Mouse (Mus musculus) heart, adult 2 months (tissue): ENCODE measurements at regions not wholly inside any gene's neighbourhood (a gene's known extent, or its start where the extent isn't known, plus 50 kb on each side); places are given as distances from the start of the nearest gene placed in this dataset.
A peak's percentile ranks its signal among the peaks of the same experiment; 100 is the strongest.

ENCODE experiments used
- DNase-seq, 2 experiments: peaks; one replicate each; pipeline ENCODE4 v3.0.0; 2021
- H3K27ac ChIP-seq: fragments of 200-600 bp; 2 replicates; pipeline ENCODE4 v1.8.1; 2022
- H3K27me3 ChIP-seq: fragments of 200-500 bp; 2 replicates; pipeline ENCODE4 v1.6.1; 2012; ENCODE audit warnings: mild to moderate bottlenecking, low read length, inconsistent platforms, mixed read lengths; ENCODE audit not compliant: control insufficient read depth, insufficient read depth
- H3K36me3 ChIP-seq: fragments of 200-500 bp; 2 replicates; pipeline ENCODE4 v1.6.1; 2012; ENCODE audit warnings: low read length, inconsistent platforms; ENCODE audit not compliant: control insufficient read depth, insufficient read depth
- H3K4me1 ChIP-seq: fragments of 200-500 bp; 2 replicates; pipeline ENCODE4 v1.6.1; 2011; ENCODE audit warnings: low read length; ENCODE audit not compliant: control insufficient read depth, insufficient read depth
- H3K4me3 ChIP-seq: fragments of 200-600 bp; 2 replicates; pipeline ENCODE4 v1.8.1; 2022
- H3K79me2 ChIP-seq: fragments of 200-500 bp; replicated peaks from 2 replicates; pipeline ENCODE4 v1.6.1; 2012; ENCODE audit warnings: mild to moderate bottlenecking, inconsistent platforms, low read length, moderate library complexity, mixed read lengths; ENCODE audit not compliant: control insufficient read depth, insufficient read depth
- H3K9ac ChIP-seq: fragments of 200-500 bp; 2 replicates; pipeline ENCODE4 v1.6.1; 2012; ENCODE audit warnings: low read depth, mild to moderate bottlenecking, control low read depth, inconsistent platforms, low read length, mixed read lengths
- CTCF ChIP-seq: fragments of 200-600 bp; IDR thresholded peaks from 2 replicates; pipeline ENCODE4 v1.8.1; 2022; ENCODE audit warnings: antibody characterized with exemption, mild to moderate bottlenecking, moderate library complexity
- EP300 ChIP-seq: fragments of 200-500 bp; IDR thresholded peaks from 2 replicates; pipeline ENCODE4 v1.6.1; 2011; ENCODE audit warnings: low read depth, low read length, control low read depth; ENCODE audit not compliant: insufficient read depth
- POLR2A ChIP-seq: fragments of 200-500 bp; IDR thresholded peaks from 2 replicates; pipeline ENCODE4 v1.6.1; 2011; ENCODE audit warnings: mild to moderate bottlenecking, low read depth, low read length, control low read depth; ENCODE audit not compliant: insufficient read depth
- WGBS: fragments of 180-500 bp; shearing (Covaris S2); methylation state at CpG from one replicate; pipeline ENCODE4 v1.1.7; 2018; 5-methylcytosine and 5-hydroxymethylcytosine counted together
- intact Hi-C: fragments of 180-260 bp; cut with DNase I; formaldehyde crosslinking; loops from one replicate; pipeline ENCODE4 v1.15.1; 2025

DNA sequence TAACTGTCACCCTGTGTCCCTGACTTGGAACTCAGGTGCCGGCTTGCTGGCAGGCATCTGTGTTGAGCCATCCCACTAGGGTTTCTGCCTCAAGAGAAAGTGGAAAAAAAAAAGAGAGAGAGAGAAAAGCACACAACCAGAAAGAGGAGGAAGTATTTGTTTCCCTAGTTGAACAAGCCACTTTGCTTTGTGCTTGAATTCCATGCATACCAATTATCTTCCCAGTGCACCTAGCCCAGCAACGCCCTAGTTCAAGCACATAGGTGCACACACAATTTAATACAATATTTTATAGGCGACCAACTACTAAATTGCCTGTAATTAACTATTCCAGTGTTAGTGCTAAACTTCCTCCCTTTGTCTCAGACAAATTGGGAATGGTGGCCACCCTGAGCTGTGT lies 230.3 kb downstream of the Ccdc91 start:
- no peak for DNase-seq
- intact Hi-C loops: no loop called here
- H3K27me3 ChIP-seq: no peaks in the 10 kb centered on the region
- no peaks in the 10 kb centered on the region for H3K36me3 ChIP-seq
- WGBS: 64% methylated on average over 3 of the region's 3 CpGs
- no peaks in the 10 kb centered on the region for H3K4me1 ChIP-seq
- no peaks in the 10 kb centered on the region for H3K79me2 ChIP-seq
- H3K4me3 ChIP-seq: no peak overlapping the region
- H3K27ac ChIP-seq: no peak overlapping the region
- H3K9ac ChIP-seq: no peak overlapping the region
- TF ChIP-seq POLR2A (no peak), EP300 (no peak), CTCF (no peak)

DNA sequence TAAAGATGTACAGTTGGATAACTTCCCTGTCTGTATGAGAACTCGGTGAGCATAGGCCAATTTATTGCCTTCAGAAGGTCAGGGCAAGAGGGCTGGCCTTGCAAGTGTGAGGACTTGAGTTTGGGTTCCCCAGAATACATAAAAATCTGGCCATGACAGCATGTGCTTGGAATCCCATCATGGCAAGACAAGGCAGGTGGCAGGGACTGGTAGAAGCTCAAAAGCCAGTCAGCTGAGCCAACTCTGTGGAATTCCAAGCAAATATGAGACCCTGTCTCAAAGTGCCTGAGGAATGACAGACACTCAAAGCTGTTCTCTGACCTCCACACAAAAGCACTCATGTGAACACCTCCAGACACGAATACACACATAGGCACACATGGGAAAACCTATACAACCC lies 231.1 kb downstream of the Ccdc91 start:
- H3K4me3 ChIP-seq: no peak overlapping the region
- no peak for DNase-seq
- TF ChIP-seq POLR2A (no peak), CTCF (no peak), EP300 (no peak)
- H3K9ac ChIP-seq: no peak overlapping the region
- no peaks in the 10 kb centered on the region for H3K27me3 ChIP-seq
- no peaks in the 10 kb centered on the region for H3K4me1 ChIP-seq
- H3K79me2 ChIP-seq: no peaks in the 10 kb centered on the region
- H3K27ac ChIP-seq: no peak overlapping the region
- intact Hi-C loops: no loop called here
- 67% methylated on average over 2 of the region's 2 CpGs for WGBS
- H3K36me3 ChIP-seq: no peaks in the 10 kb centered on the region

DNA sequence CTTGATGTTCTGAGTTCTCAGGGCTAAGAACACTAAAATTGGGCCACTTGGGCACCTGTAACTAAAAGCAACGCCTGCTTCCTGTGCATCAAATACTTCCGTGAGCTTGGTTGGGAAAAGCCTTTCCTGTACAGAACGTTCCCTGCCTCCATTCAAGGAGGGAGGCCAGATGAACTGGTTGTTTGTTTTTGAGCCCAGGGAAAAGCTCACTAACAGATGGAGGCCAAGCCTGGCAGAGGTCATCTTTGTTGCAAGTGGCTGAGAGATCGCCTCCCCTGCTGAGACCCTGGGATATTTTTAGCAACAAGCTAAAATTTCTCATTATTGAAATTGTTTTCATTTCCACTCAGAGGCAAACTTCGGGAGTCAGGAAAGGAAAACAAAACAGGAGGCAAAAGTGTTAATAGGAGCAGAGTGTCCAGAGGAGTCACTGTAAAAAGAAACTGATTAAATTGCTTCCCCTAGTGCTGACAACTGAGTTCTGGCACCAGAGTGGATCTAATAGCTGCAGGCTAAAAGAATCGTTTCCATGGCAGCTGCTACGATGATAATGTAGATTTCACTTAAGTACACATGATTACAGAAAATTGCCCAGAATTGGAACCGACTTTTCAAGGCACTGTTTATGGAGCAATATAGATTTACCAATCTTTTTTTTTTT lies 242.6 kb downstream of the Ccdc91 start:
- TF ChIP-seq POLR2A (0 out of 2 replicates have a peak, but pooled peaks have one; percentile 22), CTCF (0 out of 2 replicates have a peak, but pooled peaks have one; percentile 3), EP300 (peak; percentile 61; the same call in 1 of the 2 replicates)
- peak; percentile 36 to 41 for DNase-seq
- Histone ChIP-seq H3K36me3 (no peaks in the 10 kb centered on the region), H3K9ac (no peak overlapping the region), H3K4me3 (no peak overlapping the region), H3K27ac (peak overlapping the region; percentile 61), H3K4me1 (peaks cover 4% of the 10 kb centered on the region; the same call in 1 of the 2 replicates), H3K27me3 (no peaks in the 10 kb centered on the region), H3K79me2 (no peaks in the 10 kb centered on the region)
- intact Hi-C loops: no loop called here
- 15% methylated on average over 8 of the region's 8 CpGs for WGBS

GRCm38 (mm10) chr6:147718713-147719490 lies 243.3 kb downstream of the Ccdc91 start:
- no peak overlapping the region for H3K9ac ChIP-seq
- H3K27ac ChIP-seq: peak overlapping the region; percentile 61; the same call in 1 of the 2 replicates
- H3K36me3 ChIP-seq: no peaks in the 10 kb centered on the region
- no peak overlapping the region for H3K4me3 ChIP-seq
- H3K27me3 ChIP-seq: no peaks in the 10 kb centered on the region
- intact Hi-C loops: no loop called here
- no peak for DNase-seq
- H3K79me2 ChIP-seq: no peaks in the 10 kb centered on the region
- 77% methylated on average over 10 of the region's 10 CpGs for WGBS
- H3K4me1 ChIP-seq: peaks cover 4% of the 10 kb centered on the region; the same call in 1 of the 2 replicates
- TF ChIP-seq POLR2A (no peak), CTCF (no peak), EP300 (no peak)

DNA sequence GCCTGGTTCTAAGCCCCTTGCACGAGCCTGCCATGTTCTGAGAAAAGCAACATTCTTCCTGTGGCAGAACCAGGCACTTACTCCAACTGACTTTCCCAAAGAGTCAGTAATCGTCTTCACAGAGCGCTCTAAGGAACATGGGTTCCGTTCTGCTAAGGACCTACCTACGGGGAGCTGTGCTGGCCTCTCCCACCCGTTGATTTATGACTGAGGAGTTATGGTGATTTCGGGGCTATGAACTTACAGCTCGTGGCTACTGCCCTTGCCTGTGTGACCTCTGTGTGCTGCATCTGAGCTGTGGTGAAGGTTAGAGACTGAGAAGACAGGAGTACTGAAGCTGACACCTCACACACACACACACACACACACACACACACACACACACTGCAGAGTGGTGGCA lies 243.9 kb downstream of the Ccdc91 start:
- Histone ChIP-seq H3K4me3 (no peak overlapping the region), H3K79me2 (no peaks in the 10 kb centered on the region), H3K4me1 (peaks cover 4% of the 10 kb centered on the region; the same call in 1 of the 2 replicates), H3K27me3 (no peaks in the 10 kb centered on the region), H3K9ac (no peak overlapping the region), H3K27ac (no peak overlapping the region), H3K36me3 (no peaks in the 10 kb centered on the region)
- 86% methylated on average over 8 of the region's 8 CpGs for WGBS
- DNase-seq: no peak
- intact Hi-C loops: no loop called here
- no peak for TF ChIP-seq CTCF
- TF ChIP-seq POLR2A: no peak
- TF ChIP-seq EP300: no peak

- no peaks in the 10 kb centered on the region for H3K79me2 ChIP-seq
- no peak overlapping the region for H3K9ac ChIP-seq
- TF ChIP-seq EP300 (no peak), CTCF (no peak), POLR2A (no peak)
- intact Hi-C loops: no loop called here
- no peaks in the 10 kb centered on the region for H3K27me3 ChIP-seq
- DNase-seq: no peak
- no peaks in the 10 kb centered on the region for H3K36me3 ChIP-seq
- H3K27ac ChIP-seq: no peak overlapping the region
- peaks cover 4% of the 10 kb centered on the region; the same call in 1 of the 2 replicates for H3K4me1 ChIP-seq
- H3K4me3 ChIP-seq: no peak overlapping the region
- WGBS: 93% methylated on average over 5 of the region's 5 CpGs
Observed at GRCm38 (mm10) chr6:147723336-147723735, 247.7 kb downstream of the Ccdc91 start.
